Mouse (Mus musculus) lung, postnatal 0 days (tissue): ENCODE measurements around the gene Hist1h3g.
A peak's percentile ranks its signal among the peaks of the same experiment; 100 is the strongest.

ENCODE experiments used
- CTCF ChIP-seq: IDR thresholded peaks from 2 replicates; pipeline ENCODE4 v1.5.1; 2016; ENCODE audit warnings: antibody characterized with exemption, mild to moderate bottlenecking
- EP300 ChIP-seq: IDR thresholded peaks from 2 replicates; pipeline ENCODE4 v1.6.1; 2016; ENCODE audit warnings: antibody characterized with exemption, mild to moderate bottlenecking, control low read depth

DNA sequence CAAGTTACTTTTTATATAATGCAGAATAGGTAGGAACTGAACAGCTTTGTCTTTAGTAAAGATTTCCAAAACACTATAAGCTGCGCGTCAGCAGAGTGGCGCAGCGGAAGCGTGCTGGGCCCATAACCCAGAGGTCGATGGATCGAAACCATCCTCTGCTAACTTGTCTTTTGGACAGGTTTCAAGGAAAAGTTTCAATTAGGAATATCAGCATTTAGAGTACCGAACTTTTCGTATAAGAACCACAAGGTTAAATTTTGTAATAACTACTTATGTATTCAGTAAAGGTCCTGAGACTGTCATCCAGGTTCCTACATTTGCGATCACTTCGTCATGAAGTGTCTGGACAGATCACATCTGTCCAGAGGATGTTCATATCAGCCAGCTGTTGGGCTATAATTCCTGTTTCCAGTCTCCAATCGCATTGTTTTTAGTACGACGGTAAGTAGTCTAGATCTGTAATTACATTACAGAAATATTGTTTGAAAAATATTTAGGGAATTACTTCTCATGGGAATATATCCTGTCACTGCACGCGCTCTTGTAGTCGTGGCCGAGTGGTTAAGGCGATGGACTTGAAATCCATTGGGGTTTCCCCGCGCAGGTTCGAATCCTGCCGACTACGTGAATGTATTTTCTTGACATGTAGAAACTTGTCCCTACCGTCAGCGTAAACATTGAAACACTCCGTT, 17.5 kb upstream of the Hist1h3g start:
- TF ChIP-seq EP300 (peak; percentile 28; the same call in 1 of the 2 replicates), CTCF (no peak)
